Mouse (Mus musculus) liver, embryonic 14.5 days (tissue): ENCODE data around the gene Ptprj.

ENCODE experiments used
- CTCF ChIP-seq: IDR thresholded peaks from 2 replicates; pipeline ENCODE4 v1.5.1; 2016; ENCODE audit warnings: antibody characterized with exemption, low read depth, control low read depth
- EP300 ChIP-seq: IDR thresholded peaks from 2 replicates; pipeline ENCODE4 v1.6.1; 2016; ENCODE audit warnings: antibody characterized with exemption, low read depth

DNA sequence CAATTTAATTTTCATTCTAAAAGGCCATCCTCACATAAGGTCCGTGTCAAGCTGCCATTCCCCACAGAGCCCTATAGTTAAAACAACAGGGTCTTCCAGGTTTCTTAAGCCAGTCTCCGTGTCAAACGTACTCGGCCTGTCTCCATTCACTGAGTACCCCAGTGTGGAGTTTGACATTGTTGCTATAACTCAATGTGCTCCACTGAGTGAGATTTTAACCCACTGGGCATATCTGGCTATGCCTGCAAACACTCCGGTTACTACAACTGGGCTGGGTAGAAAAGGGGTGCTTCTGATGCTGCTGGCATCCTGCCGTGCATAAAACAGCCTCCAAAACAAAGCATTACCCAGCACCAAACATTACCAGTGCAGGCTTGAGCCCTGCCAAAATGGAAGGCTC is 53.5 kb downstream of the Ptprj start:
- TF ChIP-seq CTCF, result no peak
- no peak for TF ChIP-seq EP300
